Mouse (Mus musculus): ENCODE results near the gene Gm9507. TPM values are rescaled to one million over a fixed set of nuclear protein-coding genes. Genes with fewer than 3 reads are reported as not detected.
A peak's percentile ranks its signal among the peaks of the same experiment; 100 is the strongest.
"Not testable (repeated sequence)": the region's sequence is repeated elsewhere in the genome, so short reads cannot be mapped to it uniquely, and the experiment has no call there.

Gene Gm9507
- total RNA-seq (2021), result not detected
- long read RNA-seq, experiment 1, result 0 reads
- long read RNA-seq, experiment 2, result 0 reads

GRCm38 (mm10) chr10:77811743-77812142, at the start of gene Gm9507:
Gm9507 (minus strand) TSS chr10:77811843.
- DNase-seq (ENCODE audit: low spot score in 2 of 2), result no peak
- intact Hi-C loops (cut with DNase I), result no loop called here

- intact Hi-C loops (cut with DNase I), result no loop called here
- DNase-seq (ENCODE audit: low spot score in 2 of 2), result no peak
Observed at GRCm38 (mm10) chr10:77852559-77852958, 40.9 kb upstream of the Gm9507 start, which contains the start of gene Gm10318. Gm10318 (plus strand) TSS chr10:77852859.

GRCm38 (mm10) chr10:77847538-77847937, 35.9 kb upstream of the Gm9507 start:
- no peak for DNase-seq (ENCODE audit: low spot score in 2 of 2)
- intact Hi-C loops (cut with DNase I), result no loop called here

- intact Hi-C loops (cut with DNase I), result no loop called here
- no peak for DNase-seq (ENCODE audit: low spot score in 2 of 2)
Observed at GRCm38 (mm10) chr10:77846961-77847360, 35.3 kb upstream of the Gm9507 start.

- DNase-seq (ENCODE audit: low spot score in 2 of 2), result no peak
- intact Hi-C loops (cut with DNase I), result no loop called here
Observed at GRCm38 (mm10) chr10:77846503-77846902, 34.9 kb upstream of the Gm9507 start, which contains the start of gene Gm36176. Gm36176 (plus strand) TSS chr10:77846803.

- intact Hi-C loops (cut with DNase I), result no loop called here
Observed at GRCm38 (mm10) chr10:77839006-77839405, 27.4 kb upstream of the Gm9507 start.

GRCm38 (mm10) chr10:77835647-77836046, 24.0 kb upstream of the Gm9507 start, which contains the start of gene Krtap10-10:
Krtap10-10 (plus strand) TSS chr10:77835947.
- no peak for DNase-seq (ENCODE audit: low spot score in 2 of 2)
- intact Hi-C loops (cut with DNase I), result no loop called here

More at GRCm38 (mm10) chr10:77839006-77839405, 27.4 kb upstream of the Gm9507 start:
- DNase-seq (ENCODE audit: low spot score in 2 of 2), result no peak

- intact Hi-C loops (cut with DNase I), result no loop called here
- no peak for DNase-seq (ENCODE audit: low spot score in 2 of 2)
Observed at GRCm38 (mm10) chr10:77826951-77827350, 15.3 kb upstream of the Gm9507 start, which contains the start of gene Krtap10-4. Krtap10-4 (minus strand) TSS chr10:77827095.

- DNase-seq (ENCODE audit: low spot score in 2 of 2), result no peak
- intact Hi-C loops (cut with DNase I), result no loop called here
Observed at GRCm38 (mm10) chr10:77819203-77819602, 7.6 kb upstream of the Gm9507 start.

- intact Hi-C loops (cut with DNase I), result no loop called here
- DNase-seq (ENCODE audit: low spot score in 2 of 2), result no peak
Observed at GRCm38 (mm10) chr10:77818523-77818922, 6.9 kb upstream of the Gm9507 start.

- intact Hi-C loops (cut with DNase I), result no loop called here
- DNase-seq (ENCODE audit: low spot score in 2 of 2), result peak in 1 of 2 experiments; percentile 36
Observed at GRCm38 (mm10) chr10:77815514-77815913, 3.9 kb upstream of the Gm9507 start.

- intact Hi-C loops (cut with DNase I), result no loop called here
- no peak for DNase-seq (ENCODE audit: low spot score in 2 of 2)
Observed at GRCm38 (mm10) chr10:77814382-77814781, 2.7 kb upstream of the Gm9507 start, which contains the start of gene Gm2696. Gm2696 (plus strand) TSS chr10:77814682.

GRCm38 (mm10) chr10:77804095-77804494, 7.5 kb downstream of the Gm9507 start:
- intact Hi-C loops (cut with DNase I), result no loop called here
- DNase-seq (ENCODE audit: low spot score in 2 of 2), result no peak

GRCm38 (mm10) chr10:77798921-77799508, 12.6 kb downstream of the Gm9507 start, which contains the start of gene Gm19668:
Gm19668 (minus strand) TSS chr10:77799133.
- intact Hi-C loops (cut with DNase I), result no loop called here
- no peak for DNase-seq (ENCODE audit: low spot score in 2 of 2)

- intact Hi-C loops (cut with DNase I), result not testable (repeated sequence)
Observed at GRCm38 (mm10) chr10:77798164-77798920, 13.3 kb downstream of the Gm9507 start.

GRCm38 (mm10) chr10:77797677-77798076, 14.0 kb downstream of the Gm9507 start:
- intact Hi-C loops (cut with DNase I), result no loop called here
- no peak for DNase-seq (ENCODE audit: low spot score in 2 of 2)

More at GRCm38 (mm10) chr10:77798164-77798920, 13.3 kb downstream of the Gm9507 start:
- DNase-seq (ENCODE audit: low spot score in 2 of 2), result not testable (repeated sequence)

- DNase-seq (ENCODE audit: low spot score in 2 of 2), result no peak
- intact Hi-C loops (cut with DNase I), result no loop called here
Observed at GRCm38 (mm10) chr10:77794976-77795375, 16.7 kb downstream of the Gm9507 start, which contains the start of gene Gm9639. Gm9639 (minus strand) TSS chr10:77795076.

- intact Hi-C loops (cut with DNase I), result no loop called here
Observed at GRCm38 (mm10) chr10:77788621-77789020, 23.0 kb downstream of the Gm9507 start.

GRCm38 (mm10) chr10:77787876-77788275, 23.8 kb downstream of the Gm9507 start, which contains the start of gene Gm7137:
Gm7137 (minus strand) TSS chr10:77788200.
- DNase-seq (ENCODE audit: low spot score in 2 of 2); intact Hi-C loops (cut with DNase I): not testable (repeated sequence)

More at GRCm38 (mm10) chr10:77788621-77789020, 23.0 kb downstream of the Gm9507 start:
- DNase-seq (ENCODE audit: low spot score in 2 of 2), result no peak

- intact Hi-C loops (cut with DNase I); DNase-seq (ENCODE audit: low spot score in 2 of 2): not testable (repeated sequence)
Observed at GRCm38 (mm10) chr10:77783396-77783795, 28.2 kb downstream of the Gm9507 start.
